Mouse (Mus musculus) CD4-positive, CD25-positive, alpha-beta regulatory T cell (primary cell): ENCODE data around the gene Gm13128. TPM values are rescaled to one million over a fixed set of nuclear protein-coding genes. Genes with fewer than 3 reads are reported as not detected.

Experiments
- polyA plus RNA-seq: library from polyadenylated mRNA; unstranded; fragments of 100-300 nt; shearing (Covaris generic); gene quantifications from one replicate; pipeline ENCODE4 v1.2.1, GENCODE M21; 2017

Gm13128 gene
- polyA plus RNA-seq: not detected

GRCm38 (mm10) chr4:144329949-144330348 is at the start of gene Gm13128:
Gm13128 (plus strand) TSS chr4:144330249.

GRCm38 (mm10) chr4:144280388-144280787 is 49.7 kb upstream of the Gm13128 start, which contains the start of gene Pramel5:
Pramel5 (minus strand) TSS chr4:144280488.

GRCm38 (mm10) chr4:144357642-144358041 is 27.6 kb downstream of the Gm13128 start, which contains the start of gene Gm13119:
Gm13119 (plus strand) TSS chr4:144357942.

GRCm38 (mm10) chr4:144377911-144378310 is 47.9 kb downstream of the Gm13128 start, which contains the start of gene Pramef20:
Pramef20 (minus strand) TSS chr4:144377933.

Other genes with a start within 250 kb of the Gm13128 start
- gene Gm13102, start 223.8 kb upstream of the Gm13128 start, polyA plus RNA-seq: 0.10 TPM
- gene Oog3, start 167.6 kb upstream of the Gm13128 start, polyA plus RNA-seq: not detected
- not detected for gene Oog2, start 139.5 kb upstream of the Gm13128 start, polyA plus RNA-seq
- gene C87977, start 116.9 kb upstream of the Gm13128 start, polyA plus RNA-seq: not detected
- not detected for gene Pramel5, start 49.8 kb upstream of the Gm13128 start, polyA plus RNA-seq
- gene Gm13119, start 27.7 kb downstream of the Gm13128 start, polyA plus RNA-seq: not detected
- gene Pramef20, start 47.7 kb downstream of the Gm13128 start, polyA plus RNA-seq: not detected
- not detected for gene Pramef12, start 78.2 kb downstream of the Gm13128 start, polyA plus RNA-seq
- gene 1700012P22Rik, start 108.5 kb downstream of the Gm13128 start, polyA plus RNA-seq: not detected
- not detected for gene Gm9944, start 123.1 kb downstream of the Gm13128 start, polyA plus RNA-seq
- not detected for gene Aadacl3, start 133.5 kb downstream of the Gm13128 start, polyA plus RNA-seq
- gene 9430007A20Rik, start 189.6 kb downstream of the Gm13128 start, polyA plus RNA-seq: not detected
- not detected for gene Gm13124, start 234.9 kb downstream of the Gm13128 start, polyA plus RNA-seq